Mouse (Mus musculus) ES-E14 (cell line): ENCODE results near the gene Ppp1r1b.

Source experiments
- CHD2 ChIP-seq: IDR thresholded peaks from 2 replicates; pipeline ENCODE4 v1.6.1; 2014; ENCODE audit warnings: mild to moderate bottlenecking, low read depth, low read length, inconsistent platforms
- HCFC1 ChIP-seq: IDR thresholded peaks from 2 replicates; pipeline ENCODE4 v1.6.1; 2012; ENCODE audit warnings: low read length, inconsistent platforms, borderline replicate concordance; ENCODE audit not compliant: insufficient read depth
- MAFK ChIP-seq: IDR thresholded peaks from 2 replicates; pipeline ENCODE4 v1.6.1; 2014; ENCODE audit warnings: mild to moderate bottlenecking, low read depth, low read length, inconsistent platforms; ENCODE audit not compliant: insufficient read depth
- ZC3H11A ChIP-seq: IDR thresholded peaks from 2 replicates; pipeline ENCODE4 v1.6.1; 2012; ENCODE audit warnings: low read depth, mild to moderate bottlenecking, inconsistent platforms, low read length, borderline replicate concordance
- ZNF384 ChIP-seq: IDR thresholded peaks from 2 replicates; pipeline ENCODE4 v1.6.1; 2012; ENCODE audit warnings: low read depth, low read length, inconsistent platforms

DNA sequence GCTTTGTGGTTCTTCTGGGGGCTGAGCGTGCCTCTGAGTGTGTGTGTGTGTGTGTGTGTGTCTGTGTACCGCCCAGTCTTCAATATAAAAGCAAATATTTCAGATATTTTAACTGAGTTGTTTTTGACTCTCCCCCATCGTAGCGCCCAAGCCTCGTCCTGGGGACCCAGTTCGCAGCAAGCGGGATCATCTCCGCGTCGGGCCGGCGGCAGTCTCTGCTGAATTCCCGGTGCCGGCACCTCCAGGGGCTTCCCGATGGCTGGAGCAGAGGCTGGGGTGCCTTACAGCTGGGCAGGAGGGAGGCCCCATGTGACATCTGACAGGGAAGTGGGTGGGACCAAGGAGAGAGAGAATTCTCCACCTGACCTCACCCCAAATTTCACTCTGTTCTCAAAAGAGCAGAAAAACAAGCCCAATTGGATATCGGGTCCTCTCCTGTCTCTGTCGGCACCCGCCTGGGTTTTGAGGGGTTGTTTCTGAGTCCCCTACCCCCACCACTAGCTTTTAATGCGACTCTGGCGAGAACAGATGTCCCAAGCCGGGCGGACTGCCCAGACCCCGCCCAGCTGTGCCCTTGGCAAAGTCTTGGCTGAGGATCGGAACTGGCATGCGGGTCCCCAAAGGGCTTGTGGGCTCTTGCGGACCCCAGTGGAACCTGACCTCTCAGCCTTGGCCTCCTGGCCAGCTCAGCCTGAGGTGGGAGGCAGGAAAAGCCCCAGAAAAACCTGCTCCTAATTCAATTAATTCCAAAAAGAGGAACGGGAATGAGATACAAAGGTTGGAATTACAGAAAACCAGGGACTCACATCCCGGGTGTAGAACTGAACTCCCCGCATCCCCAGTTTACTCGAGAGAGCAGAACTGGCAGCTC, 27.2 kb upstream of the Ppp1r1b start:
- no peak for TF ChIP-seq CHD2
- TF ChIP-seq ZNF384: no peak
- no peak for TF ChIP-seq HCFC1
- TF ChIP-seq ZC3H11A: no peak
- no peak for TF ChIP-seq MAFK
